Mouse (Mus musculus): Measurements from ENCODE around the gene Gm47791. TPM values are rescaled to one million over a fixed set of nuclear protein-coding genes. Genes with fewer than 3 reads are reported as not detected.

Gm47791 gene
- total and polyA plus RNA-seq, 2 experiments from 2014 or later: not detected

- H3K27ac ChIP-seq (ENCODE audit: low read depth): no peak overlapping the region
These were observed 24.2 kb upstream of the Gm47791 start for GRCm38 (mm10) chr1:82795211-82795610.

GRCm38 (mm10) chr1:82793986-82794385 lies 22.9 kb upstream of the Gm47791 start:
- TF ChIP-seq CTCF (IDR thresholded peaks at IDR 0.05; ENCODE audit: low read depth): no peak
- TF ChIP-seq EP300 (IDR thresholded peaks at IDR 0.05; ENCODE audit: low read depth): no peak
- Histone ChIP-seq H3K4me3 (ENCODE audit: low read depth, low read length) (no peak overlapping the region), H3K27me3 (ENCODE audit: control insufficient read depth, insufficient read depth, low read length) (no peaks in the 10 kb centered on the region), H3K27ac (ENCODE audit: low read depth) (no peak overlapping the region), H3K4me1 (ENCODE audit: control insufficient read depth, insufficient read depth) (no peaks in the 10 kb centered on the region), H3K4me2 (ENCODE audit: low read depth, low read length) (no peak overlapping the region), H3K9me3 (replicated peaks; ENCODE audit: control insufficient read depth, low read length) (no peaks in the 10 kb centered on the region), H3K36me3 (replicated peaks; ENCODE audit: control insufficient read depth, insufficient read depth, low read length) (no peaks in the 10 kb centered on the region), H3K9ac (replicated peaks; ENCODE audit: low read depth, low read length) (no peak overlapping the region)
- ATAC-seq (ENCODE audit: insufficient read depth, low read depth): no peak
- 60% methylated on average over 4 of the region's 4 CpGs for WGBS
- DNase-seq (ENCODE audit: low spot score): no peak

More at GRCm38 (mm10) chr1:82795211-82795610, 24.2 kb upstream of the Gm47791 start:
- 82% methylated on average over 2 of the region's 2 CpGs for WGBS
- Histone ChIP-seq H3K4me3 (ENCODE audit: low read depth, low read length) (no peak overlapping the region), H3K4me2 (ENCODE audit: low read depth, low read length) (no peak overlapping the region), H3K9ac (replicated peaks; ENCODE audit: low read depth, low read length) (no peak overlapping the region), H3K27me3 (ENCODE audit: control insufficient read depth, insufficient read depth, low read length) (no peaks in the 10 kb centered on the region), H3K9me3 (replicated peaks; ENCODE audit: control insufficient read depth, low read length) (no peaks in the 10 kb centered on the region), H3K36me3 (replicated peaks; ENCODE audit: control insufficient read depth, insufficient read depth, low read length) (no peaks in the 10 kb centered on the region), H3K4me1 (ENCODE audit: control insufficient read depth, insufficient read depth) (no peaks in the 10 kb centered on the region)
- no peak for TF ChIP-seq CTCF (IDR thresholded peaks at IDR 0.05; ENCODE audit: low read depth)
- TF ChIP-seq EP300 (IDR thresholded peaks at IDR 0.05; ENCODE audit: low read depth): no peak
- ATAC-seq (ENCODE audit: insufficient read depth, low read depth): no peak
- no peak for DNase-seq (ENCODE audit: low spot score)

- no peak for TF ChIP-seq EP300 (IDR thresholded peaks at IDR 0.05; ENCODE audit: low read depth)
- TF ChIP-seq CTCF (IDR thresholded peaks at IDR 0.05; ENCODE audit: low read depth): no peak
- no peaks in the 10 kb centered on the region for H3K27me3 ChIP-seq (ENCODE audit: control insufficient read depth, insufficient read depth, low read length)
- no peak overlapping the region for H3K27ac ChIP-seq (ENCODE audit: low read depth)
- no peaks in the 10 kb centered on the region for H3K4me1 ChIP-seq (ENCODE audit: control insufficient read depth, insufficient read depth)
- ATAC-seq (ENCODE audit: insufficient read depth, low read depth) (no peak), DNase-seq (ENCODE audit: low spot score) (no peak)
- no peaks in the 10 kb centered on the region for H3K9me3 ChIP-seq (replicated peaks; ENCODE audit: control insufficient read depth, low read length)
- WGBS: 87% methylated on average over 3 of the region's 3 CpGs
- H3K4me3 ChIP-seq (ENCODE audit: low read depth, low read length): no peak overlapping the region
- H3K9ac ChIP-seq (replicated peaks; ENCODE audit: low read depth, low read length): no peak overlapping the region
- H3K4me2 ChIP-seq (ENCODE audit: low read depth, low read length): no peak overlapping the region
- no peaks in the 10 kb centered on the region for H3K36me3 ChIP-seq (replicated peaks; ENCODE audit: control insufficient read depth, insufficient read depth, low read length)
These were observed 22.1 kb upstream of the Gm47791 start for GRCm38 (mm10) chr1:82793110-82793509.

GRCm38 (mm10) chr1:82792238-82792637 lies 21.2 kb upstream of the Gm47791 start:
- no peak overlapping the region for H3K27ac ChIP-seq (ENCODE audit: low read depth)
- H3K9me3 ChIP-seq (replicated peaks; ENCODE audit: control insufficient read depth, low read length): no peaks in the 10 kb centered on the region
- H3K4me2 ChIP-seq (ENCODE audit: low read depth, low read length): no peak overlapping the region
- DNase-seq (ENCODE audit: low spot score) (no peak), ATAC-seq (ENCODE audit: insufficient read depth, low read depth) (no peak)
- no peak for TF ChIP-seq CTCF (IDR thresholded peaks at IDR 0.05; ENCODE audit: low read depth)
- TF ChIP-seq EP300 (IDR thresholded peaks at IDR 0.05; ENCODE audit: low read depth): no peak
- no peak overlapping the region for H3K9ac ChIP-seq (replicated peaks; ENCODE audit: low read depth, low read length)
- H3K27me3 ChIP-seq (ENCODE audit: control insufficient read depth, insufficient read depth, low read length): no peaks in the 10 kb centered on the region
- no peak overlapping the region for H3K4me3 ChIP-seq (ENCODE audit: low read depth, low read length)
- WGBS: 88% methylated on average over 6 of the region's 6 CpGs
- H3K36me3 ChIP-seq (replicated peaks; ENCODE audit: control insufficient read depth, insufficient read depth, low read length): no peaks in the 10 kb centered on the region
- no peaks in the 10 kb centered on the region for H3K4me1 ChIP-seq (ENCODE audit: control insufficient read depth, insufficient read depth)

- H3K4me1 ChIP-seq (ENCODE audit: control insufficient read depth, insufficient read depth): no peaks in the 10 kb centered on the region
- WGBS: 65% methylated on average over 11 of the region's 11 CpGs
- no peak overlapping the region for H3K27ac ChIP-seq (ENCODE audit: low read depth)
- DNase-seq (ENCODE audit: low spot score) (no peak), ATAC-seq (ENCODE audit: insufficient read depth, low read depth) (no peak)
- no peak for TF ChIP-seq CTCF (IDR thresholded peaks at IDR 0.05; ENCODE audit: low read depth)
- no peak for TF ChIP-seq EP300 (IDR thresholded peaks at IDR 0.05; ENCODE audit: low read depth)
- H3K4me3 ChIP-seq (ENCODE audit: low read depth, low read length): no peak overlapping the region
- H3K27me3 ChIP-seq (ENCODE audit: control insufficient read depth, insufficient read depth, low read length): no peaks in the 10 kb centered on the region
- H3K9ac ChIP-seq (replicated peaks; ENCODE audit: low read depth, low read length): no peak overlapping the region
- H3K4me2 ChIP-seq (ENCODE audit: low read depth, low read length): no peak overlapping the region
- H3K36me3 ChIP-seq (replicated peaks; ENCODE audit: control insufficient read depth, insufficient read depth, low read length): no peaks in the 10 kb centered on the region
- H3K9me3 ChIP-seq (replicated peaks; ENCODE audit: control insufficient read depth, low read length): no peaks in the 10 kb centered on the region
These were observed 20.1 kb upstream of the Gm47791 start for GRCm38 (mm10) chr1:82791105-82791504.

- no peak for ATAC-seq (ENCODE audit: insufficient read depth, low read depth)
- Histone ChIP-seq H3K36me3 (replicated peaks; ENCODE audit: control insufficient read depth, insufficient read depth, low read length) (no peaks in the 10 kb centered on the region), H3K27ac (ENCODE audit: low read depth) (no peak overlapping the region), H3K4me2 (ENCODE audit: low read depth, low read length) (no peak overlapping the region), H3K4me3 (ENCODE audit: low read depth, low read length) (no peak overlapping the region), H3K9ac (replicated peaks; ENCODE audit: low read depth, low read length) (no peak overlapping the region), H3K27me3 (ENCODE audit: control insufficient read depth, insufficient read depth, low read length) (no peaks in the 10 kb centered on the region), H3K4me1 (ENCODE audit: control insufficient read depth, insufficient read depth) (no peaks in the 10 kb centered on the region), H3K9me3 (replicated peaks; ENCODE audit: control insufficient read depth, low read length) (no peaks in the 10 kb centered on the region)
- DNase-seq (ENCODE audit: low spot score): no peak
- TF ChIP-seq CTCF (IDR thresholded peaks at IDR 0.05; ENCODE audit: low read depth) (no peak), EP300 (IDR thresholded peaks at IDR 0.05; ENCODE audit: low read depth) (no peak)
- 72% methylated on average over 7 of the region's 7 CpGs for WGBS
These were observed 17.0 kb upstream of the Gm47791 start for GRCm38 (mm10) chr1:82788070-82788469.
